In genomic region chr1:173389431-173389830, GRCm38 (mm10) we compare ENCODE assay signal across 9 mouse cellular contexts. TPM values are rescaled to one million over a fixed set of nuclear protein-coding genes. Genes with fewer than 3 reads are reported as not detected.
DNase-seq lines count a peak whose midpoint lies in the region; ATAC-seq and TF ChIP-seq lines count a peak whose summit lies in the region.
"Had no signal": no experiment of that assay in that cellular context is flagged by ENCODE, and none has a peak within 500 bp of the region (broad histone marks: within the 10 kb centered on the region; RNA-seq: fewer than 3 reads in every experiment).

No protein-coding gene starts in this region.

- no peak overlapping the region for H3K9ac ChIP-seq in limb, embryonic 12.5 days (replicated peaks)

- TF ChIP-seq CTCF in left cerebral cortex, adult 2 months (IDR thresholded peaks at IDR 0.05), result no peak
- TF ChIP-seq CTCF in olfactory bulb, adult 2 months (IDR thresholded peaks at IDR 0.05; ENCODE audit: insufficient read depth, low read depth, low read length), result no peak

- 5% methylated on average over 3 of the region's 3 CpGs for WGBS in limb, embryonic 12.5 days
- 8% methylated on average over 3 of the region's 3 CpGs for WGBS in olfactory bulb, adult 2 months

- DNase-seq in cerebellum, postnatal 4 days (ENCODE audit: low spot score in 2 of 2), result no peak
- no peak for DNase-seq in left cerebral cortex, adult 2 months (ENCODE audit: extremely low spot score in 1 of 2, low spot score in 2 of 2)
- no peak for DNase-seq in left cerebral cortex, postnatal 14 days (ENCODE audit: low spot score in 2 of 2)
- no peak for DNase-seq in right cerebral cortex, postnatal 25 days
- DNase-seq: lung, adult 18-20 months had no signal

- peak overlapping the region; percentile 58 for H3K4me3 ChIP-seq in left cerebral cortex, adult 2 months
- H3K4me3 ChIP-seq in limb, embryonic 12.5 days (replicated peaks), result peak overlapping the region; percentile 24
- peak overlapping the region; percentile 58 for H3K4me3 ChIP-seq in olfactory bulb, adult 2 months (ENCODE audit: insufficient read depth, low read depth, low read length)

- peak overlapping the region; percentile 41 for H3K4me2 ChIP-seq in limb, embryonic 12.5 days

- ATAC-seq in cerebellum, adult (ENCODE audit: insufficient number of reproducible peaks, low FRiP score, low TSS enrichment), result peak; percentile 39
- no peak for ATAC-seq in limb, embryonic 12.5 days (ENCODE audit: insufficient number of reproducible peaks, insufficient read depth, low FRiP score, low TSS enrichment, low read depth)
- ATAC-seq in activated CD4-positive, CD25-positive, alpha-beta regulatory T cell, adult 4 months, result no peak

- no peak for TF ChIP-seq POLR2A in olfactory bulb, adult 2 months (IDR thresholded peaks at IDR 0.05; ENCODE audit: insufficient read depth, low read depth, low read length)

- peaks cover 6% of the 10 kb centered on the region; the same call in 1 of the 2 replicates for H3K4me1 ChIP-seq in limb, embryonic 12.5 days (replicated peaks)
- peaks cover 4% of the 10 kb centered on the region for H3K4me1 ChIP-seq in olfactory bulb, adult 2 months (ENCODE audit: control insufficient read depth, insufficient read depth, low read length)

- no peaks in the 10 kb centered on the region for H3K27me3 ChIP-seq in limb, embryonic 12.5 days

- peak overlapping the region; percentile 93 for H3K27ac ChIP-seq in left cerebral cortex, adult 2 months
- H3K27ac ChIP-seq in limb, embryonic 12.5 days, result no peak overlapping the region
- peak overlapping the region; percentile 99 for H3K27ac ChIP-seq in olfactory bulb, adult 2 months (ENCODE audit: insufficient read depth, low read depth, low read length)

- no peaks in the 10 kb centered on the region for H3K9me3 ChIP-seq in limb, embryonic 12.5 days

- intact Hi-C loops in left cerebral cortex, adult 2 months (cut with DNase I), result loop anchor here (1.0 kb wide), 1 partner anchor 22 kb away; the partner anchor contains the start of gene Cadm3
- intact Hi-C loops in left cerebral cortex, postnatal 14 days (cut with DNase I), result no loop called here

- no peaks in the 10 kb centered on the region for H3K36me3 ChIP-seq in limb, embryonic 12.5 days

RNA-seq across cellular contexts. Expression of gene Cadm3, which starts 21.9 kb away (rescaled TPM):
- 100 to 1,000 TPM; 437 to 438 TPM for total RNA-seq in left cerebral cortex, adult 2 months (2021)
- 100 to 1,000 TPM; 482 to 514 TPM for total RNA-seq in left cerebral cortex, postnatal 14 days (2021)
- 0.50 and 0.61 TPM in 2 replicates for polyA plus RNA-seq in limb, embryonic 12.5 days (2016; fragmentation: Nextera tagmentation; extraction: Ambion mirVana)
- polyA plus RNA-seq in olfactory bulb, adult 2 months (2012; ENCODE audit: insufficient read depth, insufficient read length, low replicate concordance, missing spikeins), result 88.8 TPM in 1 of 2 replicates, not detected in the other
- polyA plus RNA-seq in activated CD4-positive, CD25-positive, alpha-beta regulatory T cell, adult 4 months (2017; shearing (Covaris generic)), result not detected

RNA-seq across cellular contexts. Expression of gene Aim2, which starts 38.8 kb away (rescaled TPM):
- 1 to 10 TPM; 2.5 to 4.1 TPM for total RNA-seq in left cerebral cortex, adult 2 months (2021)
- total RNA-seq in left cerebral cortex, postnatal 14 days (2021), result 1 to 10 TPM; 2.4 to 2.7 TPM
- 1.1 and 1.5 TPM in 2 replicates for polyA plus RNA-seq in limb, embryonic 12.5 days (2016; fragmentation: Nextera tagmentation; extraction: Ambion mirVana)
- polyA plus RNA-seq in olfactory bulb, adult 2 months (2012; ENCODE audit: insufficient read depth, insufficient read length, low replicate concordance, missing spikeins), result not detected in 2 replicates
- 10 to 100 TPM; 40.0 to 50.8 TPM for polyA plus RNA-seq in activated CD4-positive, CD25-positive, alpha-beta regulatory T cell, adult 4 months (2017; shearing (Covaris generic))

RNA-seq across cellular contexts. Expression of gene Ackr1, which starts 55.9 kb away (rescaled TPM):
- total RNA-seq in left cerebral cortex, adult 2 months (2021), result 10 to 100 TPM; 81.0 to 90.2 TPM
- 100 to 1,000 TPM; 116 to 127 TPM for total RNA-seq in left cerebral cortex, postnatal 14 days (2021)
- 0.91 and 1.3 TPM in 2 replicates for polyA plus RNA-seq in limb, embryonic 12.5 days (2016; fragmentation: Nextera tagmentation; extraction: Ambion mirVana)
- not detected in 2 replicates for polyA plus RNA-seq in olfactory bulb, adult 2 months (2012; ENCODE audit: insufficient read depth, insufficient read length, low replicate concordance, missing spikeins)
- polyA plus RNA-seq in activated CD4-positive, CD25-positive, alpha-beta regulatory T cell, adult 4 months (2017; shearing (Covaris generic)), result not detected

Comparison
In these comparisons a context has a peak if more than half of its experiments do, and no peak if none do; other contexts are left out.
1. RNA of gene Cadm3, which starts 21.9 kb away (polyA plus RNA-seq): 88.8 TPM in olfactory bulb, adult 2 months; 0.50 to 0.61 TPM in limb, embryonic 12.5 days and not detected in activated CD4-positive, CD25-positive, alpha-beta regulatory T cell, adult 4 months; every median in the first group is over 10 times any median in the second.
2. RNA of gene Aim2, which starts 38.8 kb away (polyA plus RNA-seq): 40.0 to 50.8 TPM in activated CD4-positive, CD25-positive, alpha-beta regulatory T cell, adult 4 months; 1.1 to 1.5 TPM in limb, embryonic 12.5 days and not detected in olfactory bulb, adult 2 months; every median in the first group is over 10 times any median in the second.
3. Peak in every context shown above with its lines, with median percentiles within 50 percentile points of each other: H3K4me3 ChIP-seq.